Mouse (Mus musculus): ENCODE results near the gene Olfr9. TPM values are rescaled to one million over a fixed set of nuclear protein-coding genes. Genes with fewer than 3 reads are reported as not detected.
"Not testable (repeated sequence)": the region's sequence is repeated elsewhere in the genome, so short reads cannot be mapped to it uniquely, and the experiment has no call there.

The Olfr9 gene
- polyA plus RNA-seq, 1 experiment from 2014 or later: not detected

- Histone ChIP-seq H3K4me1 (ENCODE audit: control insufficient read depth, insufficient read depth, low read length) (no peaks in the 10 kb centered on the region), H3K9me3 (replicated peaks; ENCODE audit: control insufficient read depth, low read length) (no peaks in the 10 kb centered on the region), H3K27me3 (ENCODE audit: control insufficient read depth, insufficient read depth, low read length) (no peaks in the 10 kb centered on the region), H3K27ac (ENCODE audit: low read length) (no peak overlapping the region), H3K36me3 (ENCODE audit: control insufficient read depth, insufficient read depth) (no peaks in the 10 kb centered on the region), H3K9ac (ENCODE audit: low read length) (no peak overlapping the region), H3K4me3 (ENCODE audit: low read length) (no peak overlapping the region), H3K4me2 (ENCODE audit: low read depth, low read length) (no peak overlapping the region)
- ATAC-seq (replicated peaks; ENCODE audit: extremely low read depth, insufficient read depth, low FRiP score): peak; percentile 67; the same call in 1 of the 2 replicates
Observed at GRCm38 (mm10) chr10:128990994-128991393, 1.8 kb downstream of the Olfr9 start.

- WGBS: 90% methylated on average over 1 of the region's 1 CpGs
- H3K4me1 ChIP-seq (ENCODE audit: control insufficient read depth, insufficient read depth, low read length): no peaks in the 10 kb centered on the region
- H3K27me3 ChIP-seq (ENCODE audit: control insufficient read depth, insufficient read depth, low read length): no peaks in the 10 kb centered on the region
- no peaks in the 10 kb centered on the region for H3K9me3 ChIP-seq (replicated peaks; ENCODE audit: control insufficient read depth, low read length)
- no peak overlapping the region for H3K9ac ChIP-seq (ENCODE audit: low read length)
- no peak overlapping the region for H3K4me2 ChIP-seq (ENCODE audit: low read depth, low read length)
- H3K4me3 ChIP-seq (ENCODE audit: low read length): no peak overlapping the region
- no peak overlapping the region for H3K27ac ChIP-seq (ENCODE audit: low read length)
- no peaks in the 10 kb centered on the region for H3K36me3 ChIP-seq (ENCODE audit: control insufficient read depth, insufficient read depth)
- ATAC-seq (replicated peaks; ENCODE audit: extremely low read depth, insufficient read depth, low FRiP score): no peak
Observed at GRCm38 (mm10) chr10:128995796-128996195, 6.6 kb downstream of the Olfr9 start.

- Histone ChIP-seq H3K36me3 (ENCODE audit: control insufficient read depth, insufficient read depth) (no peaks in the 10 kb centered on the region), H3K27ac (ENCODE audit: low read length) (no peak overlapping the region), H3K4me1 (ENCODE audit: control insufficient read depth, insufficient read depth, low read length) (no peaks in the 10 kb centered on the region), H3K9ac (ENCODE audit: low read length) (no peak overlapping the region), H3K4me3 (ENCODE audit: low read length) (no peak overlapping the region), H3K9me3 (replicated peaks; ENCODE audit: control insufficient read depth, low read length) (no peaks in the 10 kb centered on the region), H3K4me2 (ENCODE audit: low read depth, low read length) (no peak overlapping the region), H3K27me3 (ENCODE audit: control insufficient read depth, insufficient read depth, low read length) (no peaks in the 10 kb centered on the region)
- 64% methylated on average over 4 of the region's 4 CpGs for WGBS
- ATAC-seq (replicated peaks; ENCODE audit: extremely low read depth, insufficient read depth, low FRiP score): no peak
Observed at GRCm38 (mm10) chr10:128996523-128997040, 7.4 kb downstream of the Olfr9 start.

- H3K36me3 ChIP-seq (ENCODE audit: control insufficient read depth, insufficient read depth): no peaks in the 10 kb centered on the region
- no peak for ATAC-seq (replicated peaks; ENCODE audit: extremely low read depth, insufficient read depth, low FRiP score)
- H3K27me3 ChIP-seq (ENCODE audit: control insufficient read depth, insufficient read depth, low read length): no peaks in the 10 kb centered on the region
- WGBS: 65% methylated on average over 14 of the region's 14 CpGs
- H3K4me1 ChIP-seq (ENCODE audit: control insufficient read depth, insufficient read depth, low read length): no peaks in the 10 kb centered on the region
- H3K27ac ChIP-seq (ENCODE audit: low read length): no peak overlapping the region
- H3K4me2 ChIP-seq (ENCODE audit: low read depth, low read length): no peak overlapping the region
- peaks cover 5% of the 10 kb centered on the region; the same call in 1 of the 2 replicates for H3K9me3 ChIP-seq (replicated peaks; ENCODE audit: control insufficient read depth, low read length)
- no peak overlapping the region for H3K9ac ChIP-seq (ENCODE audit: low read length)
- H3K4me3 ChIP-seq (ENCODE audit: low read length): no peak overlapping the region
Observed at GRCm38 (mm10) chr10:129004032-129004920, 15.0 kb downstream of the Olfr9 start.

GRCm38 (mm10) chr10:129010288-129010841 lies 21.1 kb downstream of the Olfr9 start, which contains the start of gene Olfr763:
Olfr763 (plus strand) TSS chr10:129010791.
- no peak within 1 kb of the TSS for H3K4me3 ChIP-seq (ENCODE audit: low read length)
- no peak within 1 kb of the TSS for H3K27ac ChIP-seq (ENCODE audit: low read length)
- 53% methylated on average over 2 of the region's 2 CpGs for WGBS
- no peak within 1 kb of the TSS for H3K4me2 ChIP-seq (ENCODE audit: low read depth, low read length)
- H3K27me3 ChIP-seq (ENCODE audit: control insufficient read depth, insufficient read depth, low read length): no peaks in the 10 kb centered on the region
- no peak for ATAC-seq (replicated peaks; ENCODE audit: extremely low read depth, insufficient read depth, low FRiP score)
- H3K9ac ChIP-seq (ENCODE audit: low read length): no peak within 1 kb of the TSS
- peaks cover 5% of the 10 kb centered on the region; the same call in 1 of the 2 replicates for H3K9me3 ChIP-seq (replicated peaks; ENCODE audit: control insufficient read depth, low read length)
- no peaks in the 10 kb centered on the region for H3K4me1 ChIP-seq (ENCODE audit: control insufficient read depth, insufficient read depth, low read length)
- H3K36me3 ChIP-seq (ENCODE audit: control insufficient read depth, insufficient read depth): no peaks in the 10 kb centered on the region

GRCm38 (mm10) chr10:129011511-129011910 lies 22.3 kb downstream of the Olfr9 start:
- H3K9ac ChIP-seq (ENCODE audit: low read length); H3K27me3 ChIP-seq (ENCODE audit: control insufficient read depth, insufficient read depth, low read length); H3K27ac ChIP-seq (ENCODE audit: low read length); H3K4me1 ChIP-seq (ENCODE audit: control insufficient read depth, insufficient read depth, low read length); H3K9me3 ChIP-seq (replicated peaks; ENCODE audit: control insufficient read depth, low read length); H3K4me3 ChIP-seq (ENCODE audit: low read length); H3K36me3 ChIP-seq (ENCODE audit: control insufficient read depth, insufficient read depth); H3K4me2 ChIP-seq (ENCODE audit: low read depth, low read length): not testable (repeated sequence)
- peak; percentile 63 for ATAC-seq (replicated peaks; ENCODE audit: extremely low read depth, insufficient read depth, low FRiP score)
- WGBS: 45% methylated on average over 2 of the region's 5 CpGs

GRCm38 (mm10) chr10:129014477-129014876 lies 25.2 kb downstream of the Olfr9 start:
- no peaks in the 10 kb centered on the region for H3K4me1 ChIP-seq (ENCODE audit: control insufficient read depth, insufficient read depth, low read length)
- no peaks in the 10 kb centered on the region for H3K27me3 ChIP-seq (ENCODE audit: control insufficient read depth, insufficient read depth, low read length)
- H3K9ac ChIP-seq (ENCODE audit: low read length): no peak overlapping the region
- H3K27ac ChIP-seq (ENCODE audit: low read length): no peak overlapping the region
- no peak overlapping the region for H3K4me2 ChIP-seq (ENCODE audit: low read depth, low read length)
- H3K4me3 ChIP-seq (ENCODE audit: low read length): no peak overlapping the region
- H3K9me3 ChIP-seq (replicated peaks; ENCODE audit: control insufficient read depth, low read length): no peaks in the 10 kb centered on the region
- ATAC-seq (replicated peaks; ENCODE audit: extremely low read depth, insufficient read depth, low FRiP score): no peak
- H3K36me3 ChIP-seq (ENCODE audit: control insufficient read depth, insufficient read depth): no peaks in the 10 kb centered on the region

GRCm38 (mm10) chr10:129023319-129023718 lies 34.1 kb downstream of the Olfr9 start:
- ATAC-seq (replicated peaks; ENCODE audit: extremely low read depth, insufficient read depth, low FRiP score): no peak
- no peaks in the 10 kb centered on the region for H3K4me1 ChIP-seq (ENCODE audit: control insufficient read depth, insufficient read depth, low read length)

GRCm38 (mm10) chr10:129026018-129026662 lies 36.9 kb downstream of the Olfr9 start:
- WGBS: 61% methylated on average over 3 of the region's 3 CpGs
- no peak overlapping the region for H3K4me2 ChIP-seq (ENCODE audit: low read depth, low read length)
- H3K9ac ChIP-seq (ENCODE audit: low read length): no peak overlapping the region
- no peaks in the 10 kb centered on the region for H3K36me3 ChIP-seq (ENCODE audit: control insufficient read depth, insufficient read depth)
- no peaks in the 10 kb centered on the region for H3K4me1 ChIP-seq (ENCODE audit: control insufficient read depth, insufficient read depth, low read length)
- no peaks in the 10 kb centered on the region for H3K9me3 ChIP-seq (replicated peaks; ENCODE audit: control insufficient read depth, low read length)
- H3K27ac ChIP-seq (ENCODE audit: low read length): no peak overlapping the region
- no peak for ATAC-seq (replicated peaks; ENCODE audit: extremely low read depth, insufficient read depth, low FRiP score)
- no peak overlapping the region for H3K4me3 ChIP-seq (ENCODE audit: low read length)
- no peaks in the 10 kb centered on the region for H3K27me3 ChIP-seq (ENCODE audit: control insufficient read depth, insufficient read depth, low read length)

More at GRCm38 (mm10) chr10:129023319-129023718, 34.1 kb downstream of the Olfr9 start:
- H3K9ac ChIP-seq (ENCODE audit: low read length): no peak overlapping the region
- H3K27me3 ChIP-seq (ENCODE audit: control insufficient read depth, insufficient read depth, low read length): no peaks in the 10 kb centered on the region
- H3K4me2 ChIP-seq (ENCODE audit: low read depth, low read length): no peak overlapping the region
- H3K36me3 ChIP-seq (ENCODE audit: control insufficient read depth, insufficient read depth): no peaks in the 10 kb centered on the region
- no peak overlapping the region for H3K27ac ChIP-seq (ENCODE audit: low read length)
- no peak overlapping the region for H3K4me3 ChIP-seq (ENCODE audit: low read length)
- H3K9me3 ChIP-seq (replicated peaks; ENCODE audit: control insufficient read depth, low read length): no peaks in the 10 kb centered on the region
